Mouse (Mus musculus) urinary bladder, adult 18-20 months (tissue): ENCODE measurements at regions not wholly inside any gene's neighbourhood (a gene's known extent, or its start where the extent isn't known, plus 50 kb on each side); places are given as distances from the start of the nearest gene placed in this dataset.

Source experiments
- DNase-seq, 2 experiments: peaks; one replicate each; pipeline ENCODE4 v3.0.0; 2022; ENCODE audit warnings: low spot score in 2 of 2, mixed read lengths in 2 of 2

- DNase-seq, result peak in 1 of 2 experiments; percentile 31
Measured at GRCm38 (mm10) chr8:79587258-79587657, 52.2 kb upstream of the Otud4 start.

GRCm38 (mm10) chr8:79584966-79585365 is 54.5 kb upstream of the Otud4 start:
- peak; percentile 16 to 21 for DNase-seq

GRCm38 (mm10) chr8:79583326-79583725 is 56.1 kb upstream of the Otud4 start:
- no peak for DNase-seq

GRCm38 (mm10) chr8:79582195-79582594 is 57.2 kb upstream of the Otud4 start:
- DNase-seq, result no peak

GRCm38 (mm10) chr8:79576086-79576485 is 63.3 kb upstream of the Otud4 start:
- peak in 1 of 2 experiments; percentile 15 for DNase-seq

- DNase-seq, result no peak
Measured at GRCm38 (mm10) chr8:79575175-79575734, 64.2 kb upstream of the Otud4 start.

GRCm38 (mm10) chr8:79573491-79573890 is 65.9 kb upstream of the Otud4 start:
- no peak for DNase-seq

- DNase-seq, result no peak
Measured at GRCm38 (mm10) chr8:79572526-79572925, 66.9 kb upstream of the Otud4 start.

GRCm38 (mm10) chr8:79563101-79563500 is 76.3 kb upstream of the Otud4 start:
- no peak for DNase-seq

- no peak for DNase-seq
Measured at GRCm38 (mm10) chr8:79562669-79563068, 76.7 kb upstream of the Otud4 start.

GRCm38 (mm10) chr8:79562071-79562581 is 77.3 kb upstream of the Otud4 start:
- no peak for DNase-seq

- DNase-seq, result no peak
Measured at GRCm38 (mm10) chr8:79561269-79562063, 78.0 kb upstream of the Otud4 start.

GRCm38 (mm10) chr8:79559516-79559915 is 79.9 kb upstream of the Otud4 start:
- DNase-seq, result no peak

GRCm38 (mm10) chr8:79554311-79554710 is 85.1 kb upstream of the Otud4 start:
- no peak for DNase-seq

- DNase-seq, result no peak
Measured at GRCm38 (mm10) chr8:79550151-79550550, 89.3 kb upstream of the Otud4 start.

- DNase-seq, result no peak
Measured at GRCm38 (mm10) chr8:79548156-79548555, 91.3 kb upstream of the Otud4 start.

- no peak for DNase-seq
Measured at GRCm38 (mm10) chr8:79545866-79546373, 93.5 kb upstream of the Otud4 start.

GRCm38 (mm10) chr8:79542461-79542860 is 97.0 kb upstream of the Otud4 start:
- no peak for DNase-seq

- DNase-seq, result no peak
Measured at GRCm38 (mm10) chr8:79540053-79540452, 99.4 kb upstream of the Otud4 start.

GRCm38 (mm10) chr8:79534271-79534889 is 105.0 kb upstream of the Otud4 start:
- no peak for DNase-seq

GRCm38 (mm10) chr8:79529556-79529955 is 109.9 kb upstream of the Otud4 start:
- no peak for DNase-seq

GRCm38 (mm10) chr8:79522040-79522439 is 117.4 kb upstream of the Otud4 start:
- no peak for DNase-seq

GRCm38 (mm10) chr8:79518966-79519365 is 119.6 kb upstream of the Smad1 start:
- no peak for DNase-seq
